Mouse (Mus musculus): ENCODE data around the gene Scnn1a. TPM values are rescaled to one million over a fixed set of nuclear protein-coding genes. Genes with fewer than 3 reads are reported as not detected.
A peak's percentile ranks its signal among the peaks of the same experiment; 100 is the strongest.

The Scnn1a gene
- polyA plus RNA-seq, 2 experiments from 2014 or later, result not detected

DNA sequence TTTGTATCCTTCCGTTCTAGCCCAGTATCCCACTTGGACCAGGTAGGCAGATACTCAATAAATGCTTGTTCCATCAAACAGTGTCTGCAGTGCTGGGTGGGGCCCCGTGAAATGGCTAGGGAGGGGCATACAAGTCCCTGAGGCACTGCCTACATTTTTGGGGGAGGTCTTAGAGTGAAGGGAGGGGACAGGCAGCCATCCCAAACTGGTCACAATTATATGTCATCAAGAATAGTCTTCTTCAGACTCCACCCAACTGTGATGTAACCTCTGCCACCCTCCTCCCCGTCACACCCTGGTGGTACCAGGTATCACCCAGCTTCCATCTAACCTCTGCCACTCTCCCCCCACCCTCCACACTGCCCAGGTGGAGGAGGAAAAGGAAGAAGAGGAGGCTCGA lies 24.4 kb downstream of the Scnn1a start:
- ATAC-seq, result no peak

DNA sequence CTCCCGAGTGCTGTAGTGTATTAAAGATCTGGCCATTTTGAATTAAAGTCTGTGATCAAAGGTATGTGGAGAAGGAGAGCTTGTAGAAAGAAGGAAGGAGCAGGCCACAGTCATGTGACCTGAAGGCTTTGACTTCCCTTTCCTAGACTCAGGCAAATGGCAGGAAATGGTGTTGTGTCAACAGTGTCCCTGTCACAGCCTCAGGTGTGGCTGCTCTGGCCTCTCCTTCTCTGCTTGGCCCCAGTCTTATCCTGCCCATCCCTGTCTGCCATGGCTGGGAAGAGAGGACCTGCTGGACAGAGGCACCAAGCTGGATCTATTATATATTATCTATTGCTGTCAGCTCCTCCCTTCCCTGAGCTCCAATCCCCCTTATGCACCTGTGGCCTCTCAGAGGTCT lies 25.2 kb downstream of the Scnn1a start:
- ATAC-seq, result no peak

DNA sequence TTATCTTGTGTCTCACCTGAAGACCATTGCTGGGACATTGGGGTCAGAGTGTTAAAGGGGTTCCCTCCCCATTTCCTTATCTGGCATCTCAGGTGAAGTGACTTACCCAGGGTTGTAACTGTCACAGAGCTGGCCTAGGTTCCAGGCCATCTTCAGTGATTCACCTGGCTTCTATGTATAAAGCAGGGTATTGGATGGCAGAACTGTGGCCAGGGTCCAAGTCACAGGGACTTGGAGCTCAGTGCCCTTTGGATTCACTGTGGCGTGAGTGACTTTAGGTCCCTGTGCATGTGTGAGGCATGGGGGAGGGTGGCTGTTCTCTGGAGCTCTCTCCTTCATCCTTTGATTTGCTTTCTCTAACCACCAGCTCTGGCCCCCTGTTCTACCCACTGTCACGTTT lies 25.6 kb downstream of the Scnn1a start:
- ATAC-seq, result no peak

GRCm38 (mm10) chr6:125348721-125349574 lies 28.5 kb downstream of the Scnn1a start, which contains the start of gene Tnfrsf1a:
Gene Tnfrsf1a, plus strand, starts transcription at chr6:125349362.
- no peak for ATAC-seq

DNA sequence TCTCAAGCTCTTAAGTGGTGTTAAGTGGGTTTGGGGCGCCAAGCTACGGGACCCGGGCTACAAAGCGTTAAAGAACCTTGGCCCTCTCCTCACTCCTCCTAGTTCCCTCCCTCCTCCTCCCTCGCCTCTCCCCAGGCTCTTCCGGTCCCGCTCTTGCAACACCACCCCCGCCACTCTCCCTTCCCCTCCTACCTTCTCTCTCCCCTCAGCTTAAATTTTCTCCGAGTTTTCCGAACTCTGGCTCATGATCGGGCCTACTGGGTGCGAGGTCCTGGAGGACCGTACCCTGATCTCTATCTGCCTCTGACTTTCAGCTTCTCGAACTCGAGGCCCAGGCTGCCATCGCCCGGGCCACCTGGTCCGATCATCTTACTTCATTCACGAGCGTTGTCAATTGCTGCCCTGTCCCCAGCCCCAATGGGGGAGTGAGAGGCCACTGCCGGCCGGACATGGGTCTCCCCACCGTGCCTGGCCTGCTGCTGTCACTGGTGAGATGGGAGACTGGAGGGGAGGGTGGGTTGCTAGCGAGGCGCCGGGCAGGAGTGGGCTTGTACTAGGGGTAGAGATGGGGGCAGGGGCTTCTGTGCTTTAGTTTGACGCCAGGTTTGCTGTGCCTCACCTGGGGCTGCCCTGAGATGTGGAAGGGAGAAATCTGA lies 29.2 kb downstream of the Scnn1a start:
- ATAC-seq, result peak; percentile 79

DNA sequence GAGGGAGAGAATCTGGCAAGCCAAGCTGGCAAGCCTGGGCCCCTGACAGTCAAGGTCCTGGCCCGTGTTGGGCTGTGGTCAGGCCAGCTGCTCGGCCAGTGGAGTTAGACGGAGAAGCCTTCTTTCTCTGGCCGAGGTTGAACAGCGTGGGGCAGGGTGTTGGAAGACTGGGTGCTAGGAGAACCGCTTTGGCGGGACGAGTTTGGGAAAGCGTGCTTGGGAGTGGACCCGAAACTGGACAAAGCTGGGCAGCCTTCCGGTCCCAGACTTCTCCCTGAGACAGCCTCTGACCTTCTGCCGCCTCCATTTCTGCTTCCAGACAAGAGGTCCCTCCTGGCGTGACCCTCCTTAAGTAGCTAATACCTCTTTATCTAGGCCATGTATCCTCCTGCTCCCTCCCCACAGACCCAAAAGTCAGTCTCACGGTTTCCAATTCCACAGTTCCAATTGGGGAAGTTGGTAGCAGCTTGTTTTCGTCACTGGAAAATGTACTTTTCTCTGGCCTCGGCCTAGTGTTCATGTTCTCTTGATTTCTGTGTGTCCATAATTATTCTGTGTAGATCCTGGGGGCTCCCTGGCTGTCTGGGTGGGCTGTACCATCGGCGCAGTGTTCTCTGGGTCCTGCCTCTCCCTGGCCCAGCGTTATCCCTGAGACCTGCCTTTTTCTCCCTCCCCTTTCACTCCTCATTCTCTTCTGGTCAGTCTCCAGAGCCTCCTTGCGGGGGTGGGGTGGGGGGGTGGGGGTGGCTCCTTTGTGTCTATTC lies 30.0 kb downstream of the Scnn1a start:
- no peak for ATAC-seq

DNA sequence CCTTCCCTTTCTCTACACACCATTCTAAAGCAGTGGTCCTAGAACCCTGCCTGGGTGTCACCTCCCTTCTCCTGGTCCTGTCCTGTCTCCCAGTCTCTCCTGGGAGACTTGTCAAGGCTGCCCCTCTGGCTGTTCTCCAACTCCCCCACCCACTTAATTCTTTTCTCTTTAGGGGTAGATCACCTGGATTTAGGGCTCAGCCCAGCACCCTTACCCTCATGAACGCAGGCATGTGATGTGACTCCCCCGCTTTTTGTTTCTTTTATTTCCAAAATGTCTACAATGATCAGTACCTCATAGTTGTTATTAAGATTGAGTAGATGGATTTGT lies 30.5 kb downstream of the Scnn1a start:
- no peak for ATAC-seq

DNA sequence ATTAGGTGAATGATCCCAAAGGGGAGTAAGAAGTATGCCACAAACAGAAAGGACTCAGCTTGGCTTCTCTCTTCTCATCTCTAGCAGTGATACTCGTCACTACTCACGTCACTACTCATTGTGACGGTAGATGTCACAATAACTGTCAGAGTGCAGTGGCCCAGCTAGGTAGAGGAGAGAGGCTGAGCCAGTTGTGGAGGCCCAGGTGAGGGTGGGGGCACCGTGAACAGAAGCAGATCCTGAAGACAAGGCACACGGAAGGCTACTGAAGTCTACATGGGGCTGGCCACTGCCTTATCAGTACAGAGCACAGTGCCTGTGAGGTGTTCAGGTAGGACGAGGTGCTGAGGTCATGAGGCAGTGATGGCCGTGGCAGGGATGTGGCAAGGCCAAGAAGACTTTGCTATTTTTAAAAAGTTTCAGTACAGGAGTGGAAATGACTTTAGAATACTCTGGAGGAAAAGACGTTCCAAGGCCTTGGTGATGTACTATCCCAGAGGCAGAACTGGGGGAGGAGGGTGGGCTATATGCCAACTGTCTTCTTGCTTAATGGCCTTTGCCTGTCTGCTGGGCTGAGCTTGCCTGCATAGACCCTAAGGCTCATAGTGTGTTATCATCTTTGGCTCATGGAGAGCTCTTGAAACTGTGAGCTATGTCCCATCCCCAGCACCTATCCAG lies 31.0 kb downstream of the Scnn1a start:
- ATAC-seq, result no peak

- ATAC-seq, result no peak
Measured at GRCm38 (mm10) chr6:125352046-125352384, 31.6 kb downstream of the Scnn1a start.

- ATAC-seq, result no peak
Measured at GRCm38 (mm10) chr6:125352811-125353210, 32.4 kb downstream of the Scnn1a start.

GRCm38 (mm10) chr6:125353221-125353620 lies 32.8 kb downstream of the Scnn1a start:
- ATAC-seq, result peak; percentile 38

- peak; percentile 66 for ATAC-seq
Measured at GRCm38 (mm10) chr6:125353655-125354054, 33.2 kb downstream of the Scnn1a start.

DNA sequence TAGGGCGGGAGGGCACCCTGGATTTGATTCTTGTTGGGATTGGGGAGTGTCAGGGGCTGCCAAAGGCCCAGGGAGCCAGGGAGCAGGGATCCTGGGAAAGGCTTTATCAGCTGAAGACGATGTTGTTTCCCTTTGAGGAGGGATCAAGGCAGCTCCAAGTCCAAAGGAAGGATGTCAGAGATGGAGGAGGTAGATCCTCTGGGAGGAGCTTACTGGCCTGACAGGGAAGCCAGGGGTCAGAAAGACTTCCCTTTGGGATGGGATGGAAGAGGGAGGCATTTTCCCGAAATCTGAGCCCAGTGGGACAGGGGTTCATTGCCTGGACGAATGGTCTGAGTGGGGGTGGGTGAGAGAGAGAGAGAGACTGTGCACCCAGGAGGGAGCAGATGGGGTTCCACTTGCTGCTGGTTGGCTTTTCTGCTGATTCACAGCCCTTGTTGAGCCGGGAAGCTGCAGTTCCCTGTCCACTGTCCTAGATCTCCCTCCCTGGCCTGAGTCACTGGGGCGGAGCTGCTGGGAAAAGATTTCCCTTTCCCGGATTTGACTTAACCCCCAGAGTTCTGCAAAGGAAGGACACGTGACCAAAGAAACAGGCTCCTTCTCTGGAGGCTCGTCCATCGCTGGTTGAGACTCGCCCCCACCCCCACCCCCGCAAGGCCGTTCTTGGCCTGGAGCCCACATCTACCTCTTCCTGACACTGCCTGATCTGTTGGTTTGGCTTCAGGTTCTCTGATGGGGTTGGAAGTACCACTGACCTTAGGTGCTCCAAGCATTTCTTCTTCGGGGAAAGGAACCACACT lies 34.1 kb downstream of the Scnn1a start:
- no peak for ATAC-seq

DNA sequence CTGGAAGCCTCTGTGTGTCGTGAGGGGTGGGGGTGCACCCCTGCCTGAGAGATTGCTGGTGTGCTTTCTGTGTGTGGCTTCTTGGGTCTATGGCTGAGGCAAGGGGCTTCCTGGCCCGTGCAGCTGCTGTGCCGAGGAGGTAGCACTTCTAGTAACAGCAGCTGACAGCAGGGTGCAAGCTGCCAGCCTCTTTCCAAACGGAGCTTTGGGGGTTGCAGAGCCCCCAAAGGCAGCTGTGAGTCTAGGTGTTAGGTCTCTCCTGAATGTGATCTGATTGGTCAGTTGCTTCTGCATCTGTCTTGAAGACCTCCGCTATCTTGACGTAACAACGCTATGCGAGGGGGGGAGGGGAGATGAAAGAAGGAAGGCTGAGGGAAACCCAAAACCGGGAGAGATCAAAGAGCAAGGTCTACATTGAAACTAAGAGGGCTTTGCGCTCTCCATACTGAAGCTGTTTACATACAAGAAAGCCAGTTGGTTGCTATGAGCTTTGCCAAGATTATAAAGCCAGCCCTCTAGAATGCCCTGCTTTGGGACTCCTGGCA lies 34.8 kb downstream of the Scnn1a start:
- ATAC-seq, result peak; percentile 36

DNA sequence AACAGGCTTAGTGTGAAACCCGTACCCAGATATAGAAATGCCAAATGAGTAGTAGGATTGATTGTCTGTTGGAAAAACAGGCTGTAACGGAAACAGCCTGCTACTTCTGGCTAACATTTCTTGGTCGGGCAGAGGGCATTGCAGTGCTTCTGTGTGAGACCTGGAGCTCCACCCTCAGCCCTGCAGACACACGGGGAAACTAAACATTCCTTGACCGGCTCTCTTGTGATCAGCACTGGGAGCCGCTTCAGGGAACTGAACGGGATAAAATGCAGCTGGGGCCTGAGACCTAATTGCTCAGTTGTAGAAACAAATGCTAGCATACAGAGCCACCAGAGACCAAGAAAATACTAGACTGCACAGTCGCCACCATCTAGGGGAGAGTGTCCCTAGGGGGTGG lies 35.8 kb downstream of the Scnn1a start:
- ATAC-seq, result no peak

DNA sequence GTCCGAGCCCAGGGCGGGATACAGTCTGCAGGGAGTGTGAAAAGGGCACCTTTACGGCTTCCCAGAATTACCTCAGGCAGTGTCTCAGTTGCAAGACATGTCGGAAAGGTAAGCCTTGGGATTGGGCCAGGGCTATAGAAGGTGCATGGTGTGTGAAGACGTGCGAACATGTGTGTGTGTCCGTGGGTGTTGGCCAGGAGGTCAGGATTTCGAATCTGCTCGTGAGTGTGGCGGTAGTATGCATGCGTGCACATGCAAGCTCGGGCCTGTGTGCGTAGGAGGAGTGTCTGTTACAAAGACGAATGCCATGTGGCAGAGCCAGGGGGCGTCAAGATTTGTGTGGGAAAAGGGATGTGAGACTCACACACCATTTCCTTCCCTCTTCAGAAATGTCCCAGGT lies 36.9 kb downstream of the Scnn1a start:
- no peak for ATAC-seq

DNA sequence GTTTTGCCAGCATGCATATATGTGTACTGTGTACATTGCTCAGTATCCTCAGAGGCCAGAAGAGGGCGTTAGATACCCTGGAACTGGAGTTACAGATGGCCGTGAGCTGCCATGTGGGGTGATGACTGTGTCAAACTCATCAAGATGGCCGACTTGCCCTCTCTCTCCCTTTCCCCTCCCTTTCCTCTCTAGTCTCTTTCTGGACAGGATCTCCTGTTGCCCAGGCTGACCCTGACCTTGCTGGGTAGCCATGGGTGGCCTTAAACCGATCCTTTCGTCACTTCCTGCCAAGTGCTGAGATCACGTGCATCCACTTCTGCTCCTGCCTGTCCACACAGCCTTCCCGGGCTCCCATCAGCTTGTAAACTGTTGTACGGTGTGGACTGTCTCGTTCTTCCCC lies 39.5 kb downstream of the Scnn1a start:
- ATAC-seq, result no peak

DNA sequence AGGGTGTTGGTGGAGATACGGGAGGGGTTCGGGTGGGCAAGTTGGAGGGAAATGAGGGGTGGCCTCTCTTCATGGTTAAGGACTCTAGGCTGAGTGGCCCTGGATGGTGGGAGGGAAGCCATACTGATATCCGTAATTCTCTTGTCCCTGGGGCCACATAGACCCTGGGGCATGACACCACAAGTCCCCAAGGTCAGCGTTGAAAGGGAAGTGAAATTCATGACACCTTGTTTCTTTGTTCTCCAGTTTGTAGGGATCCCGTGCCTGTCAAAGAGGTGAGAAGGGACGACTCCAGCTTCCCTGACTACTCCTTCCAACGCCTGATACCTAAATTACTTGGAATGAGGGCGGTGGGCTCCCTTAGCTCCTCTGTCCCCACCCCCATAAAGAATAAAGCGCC lies 40.4 kb downstream of the Scnn1a start:
- no peak for ATAC-seq

DNA sequence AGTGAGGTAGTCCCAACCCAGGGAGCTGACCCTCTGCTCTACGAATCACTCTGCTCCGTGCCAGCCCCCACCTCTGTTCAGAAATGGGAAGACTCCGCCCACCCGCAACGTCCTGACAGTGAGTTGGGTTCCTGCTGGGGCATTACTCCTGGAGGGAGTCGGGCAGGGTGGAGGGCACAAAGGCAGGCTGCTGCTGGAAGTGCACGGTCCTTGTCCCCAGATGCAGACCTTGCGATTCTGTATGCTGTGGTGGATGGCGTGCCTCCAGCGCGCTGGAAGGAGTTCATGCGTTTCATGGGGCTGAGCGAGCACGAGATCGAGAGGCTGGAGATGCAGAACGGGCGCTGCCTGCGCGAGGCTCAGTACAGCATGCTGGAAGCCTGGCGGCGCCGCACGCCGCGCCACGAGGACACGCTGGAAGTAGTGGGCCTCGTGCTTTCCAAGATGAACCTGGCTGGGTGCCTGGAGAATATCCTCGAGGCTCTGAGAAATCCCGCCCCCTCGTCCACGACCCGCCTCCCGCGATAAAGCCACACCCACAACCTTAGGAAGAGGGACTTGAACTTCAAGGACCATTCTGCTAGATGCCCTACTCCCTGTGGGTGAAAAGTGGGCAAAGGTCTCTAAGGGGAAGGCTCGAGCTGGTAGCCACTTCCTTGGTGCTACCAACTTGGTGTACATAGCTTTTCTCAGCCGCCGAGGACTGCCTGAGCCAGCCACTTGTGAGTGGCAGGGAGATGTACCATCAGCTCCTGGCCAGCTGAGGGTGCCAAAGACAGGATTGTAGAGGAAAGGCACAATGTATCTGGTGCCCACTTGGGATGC lies 41.2 kb downstream of the Scnn1a start:
- ATAC-seq, result no peak

DNA sequence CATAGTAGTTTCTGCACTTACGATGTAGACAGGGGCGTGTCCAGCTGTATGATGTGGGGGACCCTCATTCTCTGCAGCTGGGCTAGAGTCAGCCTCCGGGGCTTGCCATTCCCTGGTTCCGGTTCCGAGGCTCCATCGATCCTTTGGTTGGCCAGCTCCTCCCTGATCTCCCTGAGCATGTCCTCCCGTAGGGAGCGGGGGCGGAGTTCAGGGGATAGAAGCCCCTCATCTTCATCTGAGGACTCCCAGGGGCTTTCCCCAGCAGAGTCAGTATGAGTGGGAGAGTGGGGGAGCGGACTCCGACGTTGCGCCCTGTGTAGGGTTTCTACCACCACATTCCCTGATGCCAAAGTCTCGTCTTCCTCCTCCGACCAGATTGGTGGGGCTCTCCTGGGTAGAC lies 42.6 kb downstream of the Scnn1a start:
- ATAC-seq, result no peak

All from CD4-positive, CD25-positive, alpha-beta regulatory T cell, adult 4 months (primary cell).